Mouse (Mus musculus) embryonic fibroblast, embryonic 13.5 days (primary cell): Measurements from ENCODE around the gene Sh2d1b2.

Experiments
- CTCF ChIP-seq: IDR thresholded peaks from 2 replicates; pipeline ENCODE4 v1.5.1; 2011; ENCODE audit warnings: mild to moderate bottlenecking, control low read depth, low read length, moderate library complexity, borderline replicate concordance; ENCODE audit not compliant: insufficient read depth
- POLR2A ChIP-seq: IDR thresholded peaks from 2 replicates; pipeline ENCODE4 v1.6.1; 2011; ENCODE audit warnings: low read depth, mild to moderate bottlenecking, control low read depth, low read length, moderate library complexity

- no peak for TF ChIP-seq POLR2A
- TF ChIP-seq CTCF: no peak
Measured at GRCm38 (mm10) chr1:170188601-170189000, 43.9 kb upstream of the Sh2d1b2 start.
